Mouse (Mus musculus): ENCODE results near the gene Gtf3c5.

Gene Gtf3c5

GRCm38 (mm10) chr2:28563303-28563702, 20.2 kb downstream of the Gtf3c5 start, which contains the start of gene Cel:
Gene Cel, minus strand, starts transcription at chr2:28563403.
- ChIA-PET POLR2A (interaction anchor here in 3 of 4 experiments (0.6 to 2.1 kb wide), 5 partner anchors 14 to 58 kb away, joined by 3 to 9 read pairs (median 6); partner anchors contain the start of gene Gm10134 (in 1 of the 3)), CTCF (interaction anchor here in 2 of 4 experiments (0.8 to 1.7 kb wide), 2 partner anchors 15 kb away, joined by 3 to 4 read pairs; no protein-coding TSS in a partner anchor)

- CTCF ChIA-PET, result interaction anchor here in 1 of 4 experiments (2.0 kb wide), 1 partner anchor 40 kb away, joined by 5 read pairs; no protein-coding TSS in a partner anchor
- POLR2A ChIA-PET, result interaction anchor here in 1 of 4 experiments (1.9 kb wide), 1 partner anchor 20 kb away, joined by 5 read pairs; no protein-coding TSS in a partner anchor
Measured at GRCm38 (mm10) chr2:28557452-28557851, 26.1 kb downstream of the Gtf3c5 start.

GRCm38 (mm10) chr2:28552301-28552700, 31.2 kb downstream of the Gtf3c5 start:
- ChIA-PET POLR2A (interaction anchor here in 2 of 4 experiments (0.5 to 0.9 kb wide), 2 partner anchors 11 to 24 kb away, joined by 3 read pairs; no protein-coding TSS in a partner anchor), CTCF (interaction anchor here in 1 of 4 experiments (0.6 to 0.9 kb wide), 2 partner anchors 35 to 88 kb away, joined by 3 read pairs; no protein-coding TSS in a partner anchor)

GRCm38 (mm10) chr2:28549157-28549556, 34.4 kb downstream of the Gtf3c5 start:
- CTCF ChIA-PET, result interaction anchor here (0.7 to 8.4 kb wide), 17 partner anchors 10 to 114 kb away, joined by 3 to 60 read pairs (median 4); partner anchors contain the start of gene Gtf3c5 (in 3 of the 4)
- POLR2A ChIA-PET, result interaction anchor here in 3 of 4 experiments (0.8 to 4.0 kb wide), 10 partner anchors 12 to 74 kb away, joined by 3 to 24 read pairs (median 4); partner anchors contain the start of gene Gtf3c5 (in 1 of the 3)

GRCm38 (mm10) chr2:28547237-28548172, 36.0 kb downstream of the Gtf3c5 start:
- POLR2A ChIA-PET, result interaction anchor here in 3 of 4 experiments (1.0 to 4.0 kb wide), 8 partner anchors 12 to 75 kb away, joined by 3 to 24 read pairs (median 6); no protein-coding TSS in a partner anchor

GRCm38 (mm10) chr2:28546560-28546959, 37.0 kb downstream of the Gtf3c5 start:
- ChIA-PET POLR2A (interaction anchor here in 3 of 4 experiments (0.9 to 4.0 kb wide), 7 partner anchors 11 to 30 kb away, joined by 3 to 24 read pairs (median 7); no protein-coding TSS in a partner anchor), CTCF (interaction anchor here (0.6 to 8.4 kb wide), 15 partner anchors 9 to 126 kb away, joined by 3 to 60 read pairs (median 5); partner anchors contain the start of gene Ralgds (in 1 of the 4))

More at GRCm38 (mm10) chr2:28547237-28548172, 36.0 kb downstream of the Gtf3c5 start:
- CTCF ChIA-PET, result interaction anchor here (0.6 to 8.4 kb wide), 25 partner anchors 9 to 1161 kb away, joined by 3 to 60 read pairs (median 5); partner anchors contain the start of genes Gtf3c5 (in 1 of the 4) and Ralgds (in 1 of the 4)

GRCm38 (mm10) chr2:28545976-28546375, 37.6 kb downstream of the Gtf3c5 start:
- ChIA-PET CTCF (interaction anchor here (0.6 to 8.4 kb wide), 9 partner anchors 8 to 117 kb away, joined by 3 to 60 read pairs (median 10); partner anchors contain the start of gene Ralgds (in 1 of the 4)), POLR2A (interaction anchor here (0.8 to 4.0 kb wide), 13 partner anchors 11 to 34 kb away, joined by 3 to 24 read pairs (median 4); no protein-coding TSS in a partner anchor)

- POLR2A ChIA-PET, result interaction anchor here (0.6 to 1.0 kb wide), 5 partner anchors 11 to 899 kb away, joined by 3 to 5 read pairs (median 3); no protein-coding TSS in a partner anchor
- CTCF ChIA-PET, result interaction anchor here in 2 of 4 experiments (1.3 to 8.4 kb wide), 3 partner anchors 26 to 32 kb away, joined by 3 to 60 read pairs (median 3); no protein-coding TSS in a partner anchor
Measured at GRCm38 (mm10) chr2:28543894-28544293, 39.7 kb downstream of the Gtf3c5 start.

GRCm38 (mm10) chr2:28540587-28541227, 42.8 kb downstream of the Gtf3c5 start:
- ChIA-PET POLR2A (interaction anchor here in 2 of 4 experiments (0.7 to 1.3 kb wide), 2 partner anchors 11 to 16 kb away, joined by 3 to 5 read pairs; no protein-coding TSS in a partner anchor), CTCF (no interaction called here)

- ChIA-PET CTCF (interaction anchor here in 1 of 4 experiments (2.0 kb wide), 1 partner anchor 9 kb away, joined by 8 read pairs; no protein-coding TSS in a partner anchor), POLR2A (interaction anchor here in 1 of 4 experiments (1.3 kb wide), 1 partner anchor 11 kb away, joined by 3 read pairs; no protein-coding TSS in a partner anchor)
Measured at GRCm38 (mm10) chr2:28539949-28540348, 43.6 kb downstream of the Gtf3c5 start.

- POLR2A ChIA-PET, result interaction anchor here in 3 of 4 experiments (1.0 to 2.7 kb wide), 8 partner anchors 10 to 44 kb away, joined by 3 to 11 read pairs (median 4); partner anchors contain the start of gene Gtf3c5 (in 1 of the 3)
- CTCF ChIA-PET, result interaction anchor here (0.8 to 2.0 kb wide), 9 partner anchors 9 to 169 kb away, joined by 3 to 9 read pairs (median 6); no protein-coding TSS in a partner anchor
Measured at GRCm38 (mm10) chr2:28539206-28539605, 44.3 kb downstream of the Gtf3c5 start.

GRCm38 (mm10) chr2:28538817-28539128, 44.8 kb downstream of the Gtf3c5 start:
- ChIA-PET POLR2A (interaction anchor here in 3 of 4 experiments (0.6 to 2.7 kb wide), 9 partner anchors 10 to 44 kb away, joined by 3 to 11 read pairs (median 4); partner anchors contain the start of gene Gtf3c5 (in 1 of the 3)), CTCF (interaction anchor here (0.6 to 2.0 kb wide), 11 partner anchors 9 to 169 kb away, joined by 3 to 9 read pairs (median 6); no protein-coding TSS in a partner anchor)

GRCm38 (mm10) chr2:28537995-28538816, 45.3 kb downstream of the Gtf3c5 start:
- CTCF ChIA-PET, result interaction anchor here (0.6 to 2.3 kb wide), 19 partner anchors 8 to 168 kb away, joined by 3 to 9 read pairs (median 4); partner anchors contain the start of gene Gtf3c5 (in 1 of the 4)
- POLR2A ChIA-PET, result interaction anchor here in 3 of 4 experiments (0.5 to 2.7 kb wide), 17 partner anchors 9 to 102 kb away, joined by 3 to 11 read pairs (median 4); partner anchors contain the start of genes Gtf3c5 (in 1 of the 3) and Tsc1 (in 1 of the 3)

GRCm38 (mm10) chr2:28537634-28537920, 46.0 kb downstream of the Gtf3c5 start:
- POLR2A ChIA-PET, result interaction anchor here in 3 of 4 experiments (0.5 to 2.7 kb wide), 13 partner anchors 7 to 103 kb away, joined by 3 to 8 read pairs (median 4); partner anchors contain the start of genes Gtf3c5 (in 1 of the 3) and Tsc1 (in 1 of the 3)
- CTCF ChIA-PET, result interaction anchor here (0.8 to 2.3 kb wide), 10 partner anchors 9 to 73 kb away, joined by 3 to 9 read pairs (median 4); partner anchors contain the start of gene Gtf3c5 (in 1 of the 4)

- ChIA-PET POLR2A (interaction anchor here in 3 of 4 experiments (0.6 to 2.7 kb wide), 17 partner anchors 8 to 467 kb away, joined by 3 to 16 read pairs (median 4); partner anchors contain the start of genes Gtf3c5 (in 2 of the 3) and Tsc1 (in 1 of the 3)), CTCF (interaction anchor here in 3 of 4 experiments (0.6 to 2.3 kb wide), 18 partner anchors 9 to 1516 kb away, joined by 3 to 9 read pairs (median 3); partner anchors contain the start of gene Gtf3c5 (in 1 of the 3))
Measured at GRCm38 (mm10) chr2:28536766-28537633, 46.6 kb downstream of the Gtf3c5 start.

All from embryonic stem cell, embryonic (primary cell).